Mouse (Mus musculus): ENCODE data around the gene Dnph1. TPM values are rescaled to one million over a fixed set of nuclear protein-coding genes. Genes with fewer than 3 reads are reported as not detected.

Dnph1 gene
- total RNA-seq, 2 experiments from 2014 or later, result 6.0 to 7.1 TPM

Other genes starting within 250 kb of the Dnph1 start
- gene Polr1c, start 248.7 kb upstream of the Dnph1 start, total RNA-seq (2021), result 10 to 100 TPM; 50.0 to 50.1 TPM
- gene Yipf3, start 248.6 kb upstream of the Dnph1 start, total RNA-seq (2021), result 10 to 100 TPM; 55.3 to 56.7 TPM
- gene Lrrc73, start 243.2 kb upstream of the Dnph1 start, total RNA-seq (2021), result 10 to 100 TPM; 84.5 to 94.1 TPM
- gene Tjap1, start 213.7 kb upstream of the Dnph1 start, total RNA-seq (2021), result 10 to 100 TPM; 35.5 to 44.3 TPM
- 10 to 100 TPM; 54.6 to 63.8 TPM for gene Dlk2, start 199.3 kb upstream of the Dnph1 start, total RNA-seq (2021)
- gene Abcc10, start 168.4 kb upstream of the Dnph1 start, total RNA-seq (2021), result 1 to 10 TPM; 9.7 to 9.9 TPM
- 10 to 100 TPM; 93.1 to 96.1 TPM for gene Zfp318, start 113.0 kb upstream of the Dnph1 start, total RNA-seq (2021)
- 1 to 10 TPM; 2.6 to 4.7 TPM for gene Crip3, start 67.8 kb upstream of the Dnph1 start, total RNA-seq (2021)
- gene Slc22a7, start 58.3 kb upstream of the Dnph1 start, total RNA-seq (2021), result under 1 TPM; 0.28 to 0.62 TPM
- gene Ttbk1, start 9.0 kb upstream of the Dnph1 start, total RNA-seq (2021), result 10 to 100 TPM; 86.7 to 88.6 TPM
- gene Cul9, start 49.7 kb downstream of the Dnph1 start, total RNA-seq (2021), result 10 to 100 TPM; 48.0 to 49.9 TPM
- 10 to 100 TPM; 55.2 to 58.1 TPM for gene Srf, start 59.5 kb downstream of the Dnph1 start, total RNA-seq (2021)
- 10 to 100 TPM; 29.8 to 30.6 TPM for gene Ptk7, start 132.8 kb downstream of the Dnph1 start, total RNA-seq (2021)
- 10 to 100 TPM; 18.9 to 20.4 TPM for gene Klc4, start 149.3 kb downstream of the Dnph1 start, total RNA-seq (2021)
- gene Mrpl2, start 149.5 kb downstream of the Dnph1 start, total RNA-seq (2021), result 10 to 100 TPM; 34.3 to 43.6 TPM
- 10 to 100 TPM; 64.7 to 71.0 TPM for gene Cul7, start 153.6 kb downstream of the Dnph1 start, total RNA-seq (2021)
- 10 to 100 TPM; 19.0 to 22.7 TPM for gene Rrp36, start 177.6 kb downstream of the Dnph1 start, total RNA-seq (2021)
- 100 to 1,000 TPM; 135 to 147 TPM for gene Mea1, start 182.1 kb downstream of the Dnph1 start, total RNA-seq (2021)
- gene Klhdc3, start 184.2 kb downstream of the Dnph1 start, total RNA-seq (2021), result 100 to 1,000 TPM; 151 to 155 TPM
- gene Ppp2r5d, start 208.4 kb downstream of the Dnph1 start, total RNA-seq (2021), result 100 to 1,000 TPM in 1 of 2 experiments, 10 to 100 TPM in 1; 99.6 to 100 TPM
- 10 to 100 TPM; 30.9 to 32.0 TPM for gene Pex6, start 214.8 kb downstream of the Dnph1 start, total RNA-seq (2021)
- gene Gnmt, start 232.5 kb downstream of the Dnph1 start, total RNA-seq (2021), result under 1 TPM; 0.88 to 0.89 TPM

All from left cerebral cortex, postnatal 4 days (tissue).